Mouse (Mus musculus) CH12.LX (cell line): ENCODE data around the gene 6030445D17Rik.

Experiments used
- CTCF ChIP-seq, 2 experiments: IDR thresholded peaks in 1 of 2; conservative IDR thresholded peaks in 1 of 2; 2 replicates each; pipeline ENCODE4 v1.5.1; 2011 to 2012; ENCODE audit warnings: low read depth in 2 of 2, low read length in 2 of 2, improper control_type of control experiment in 1 of 2, inconsistent platforms in 1 of 2, mild to moderate bottlenecking in 1 of 2, moderate library complexity in 1 of 2
- E2F4 ChIP-seq: IDR thresholded peaks from 2 replicates; pipeline ENCODE4 v1.6.1; 2011; ENCODE audit warnings: low read depth, low read length, improper control_type of control experiment; ENCODE audit not compliant: insufficient replicate concordance
- EP300 ChIP-seq: IDR thresholded peaks from 2 replicates; pipeline ENCODE4 v1.6.1; 2011; ENCODE audit warnings: low read length, improper control_type of control experiment
- MAX ChIP-seq: IDR thresholded peaks from 2 replicates; pipeline ENCODE4 v1.6.1; 2011; ENCODE audit warnings: low read length, improper control_type of control experiment
- POLR2A ChIP-seq: IDR thresholded peaks from 2 replicates; pipeline ENCODE4 v1.6.1; 2011; ENCODE audit warnings: low read depth, mild to moderate bottlenecking, improper control_type of control experiment, low read length
- ZC3H11A ChIP-seq: IDR thresholded peaks from 2 replicates; pipeline ENCODE4 v1.6.1; 2012; ENCODE audit warnings: low read depth, mild to moderate bottlenecking, inconsistent platforms, low read length, improper control_type of control experiment
- ZNF384 ChIP-seq: IDR thresholded peaks from 2 replicates; pipeline ENCODE4 v1.6.1; 2012; ENCODE audit warnings: low read depth, low read length, improper control_type of control experiment, inconsistent platforms

DNA sequence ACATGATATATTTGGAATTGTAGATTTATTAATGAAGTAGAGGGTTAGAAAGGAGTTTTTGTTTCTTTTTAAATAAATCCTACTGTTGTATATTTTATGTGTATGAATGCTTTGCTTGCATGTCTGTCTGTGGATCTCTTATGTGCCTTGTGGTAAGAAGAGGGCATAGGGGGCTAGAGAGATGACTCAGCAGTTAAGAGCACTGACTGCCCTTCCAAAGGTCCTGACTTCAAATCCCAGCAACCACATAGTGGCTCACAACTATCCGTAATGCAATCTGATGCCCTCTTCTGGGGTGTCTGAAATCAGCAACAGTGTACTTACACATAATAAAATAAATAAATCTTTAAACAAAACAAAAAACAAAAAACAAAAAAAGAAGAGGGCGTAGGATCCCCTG is 24.5 kb downstream of the 6030445D17Rik start:
- TF ChIP-seq ZNF384, result no peak
- no peak for TF ChIP-seq E2F4
- TF ChIP-seq EP300, result no peak
- no peak for TF ChIP-seq CTCF (conservative IDR thresholded peaks at IDR 0.05 in 1 of 2, IDR thresholded peaks at IDR 0.05 in 1 of 2; ENCODE audit: low read depth in 2 of 2, low read length in 2 of 2)
- TF ChIP-seq POLR2A, result no peak
- no peak for TF ChIP-seq MAX
- no peak for TF ChIP-seq ZC3H11A
